Mouse (Mus musculus): ENCODE measurements around the gene Cse1l.
A peak's percentile ranks its signal among the peaks of the same experiment; 100 is the strongest.

Gene Cse1l

DNA sequence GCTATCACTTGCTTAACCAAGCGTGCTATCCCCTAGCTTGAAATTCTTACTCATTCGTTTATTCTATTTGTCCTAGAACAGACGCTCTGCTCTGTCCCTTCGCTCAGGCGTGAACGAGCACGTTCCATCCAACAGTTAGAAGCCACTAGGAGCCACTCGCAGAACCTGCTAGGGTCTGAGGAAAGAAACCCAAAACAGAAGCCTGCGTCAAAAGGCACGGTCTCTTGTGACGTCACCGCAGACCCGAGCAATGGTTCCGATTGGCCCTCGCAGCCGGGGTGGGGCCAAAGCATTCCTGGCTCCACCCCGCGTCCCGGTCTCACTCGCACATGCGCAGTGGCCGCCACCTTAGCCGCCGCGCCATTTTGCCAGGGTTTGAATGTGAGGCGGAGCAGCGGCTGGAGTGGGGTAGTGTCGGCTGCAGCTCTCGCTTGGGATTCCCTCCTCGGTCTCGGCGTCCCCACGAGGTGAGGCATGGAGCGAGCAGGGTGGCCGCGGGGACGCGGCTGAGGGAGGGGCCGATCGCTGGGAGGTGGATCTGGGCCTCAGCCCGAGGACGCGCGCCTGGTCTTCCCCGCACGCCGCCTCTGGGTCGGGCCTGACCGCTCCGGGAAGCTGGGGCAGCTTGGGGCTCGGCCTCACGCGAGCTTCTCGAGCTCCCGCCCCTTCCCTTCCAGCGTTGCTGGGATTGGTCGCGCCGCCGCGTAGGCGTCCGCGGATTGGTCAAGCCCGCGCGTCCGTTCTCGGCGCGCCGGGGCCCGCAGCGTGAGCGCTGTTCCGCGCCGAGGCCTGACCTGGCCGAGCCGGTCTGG, at the start of gene Cse1l:
Gene Cse1l (plus strand): TSS at position 330 of the 812 bp plus-strand sequence.
- DNase-seq (ENCODE audit: low read depth): peak; percentile 81

DNA sequence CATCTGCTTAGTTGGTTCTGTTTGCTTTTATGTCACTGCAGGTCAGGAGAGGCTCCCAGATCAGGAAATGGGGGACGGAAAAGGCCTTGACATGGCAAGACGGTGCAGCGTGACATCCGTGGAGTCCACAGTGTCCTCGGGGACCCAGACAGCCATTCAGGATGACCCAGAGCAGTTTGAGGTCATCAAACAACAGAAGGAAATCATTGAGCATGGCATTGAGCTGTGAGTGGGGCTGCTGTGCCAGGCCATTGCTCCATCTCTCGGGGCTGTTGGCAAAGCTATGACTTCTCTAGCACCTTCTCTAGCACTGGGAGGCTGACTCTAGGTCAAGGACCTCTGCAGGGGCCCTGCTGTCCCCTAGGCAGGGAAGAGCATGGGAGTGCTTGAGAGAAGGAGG, 49.5 kb upstream of the Cse1l start:
- DNase-seq (ENCODE audit: low read depth): no peak

DNA sequence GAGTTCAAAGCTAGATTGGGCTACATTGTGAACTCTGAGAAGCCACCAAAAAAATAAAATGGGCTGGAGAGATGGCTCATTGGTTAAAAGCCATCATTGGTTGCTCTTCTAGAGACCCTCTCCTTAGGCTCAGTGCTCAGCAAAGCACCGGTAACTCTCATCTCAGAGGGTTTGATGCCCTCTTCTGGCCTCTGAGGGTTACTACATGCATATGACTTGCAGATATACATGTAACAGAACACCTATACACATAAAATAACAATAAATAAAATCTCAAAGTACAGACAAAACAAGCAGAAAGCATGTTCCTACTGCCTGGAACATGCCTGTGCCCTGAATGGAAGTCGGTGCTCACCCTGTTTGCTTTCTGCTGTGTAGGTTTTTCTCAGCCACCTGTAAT, 48.7 kb upstream of the Cse1l start:
- DNase-seq (ENCODE audit: low read depth): peak; percentile 5

GRCm38 (mm10) chr2:166859214-166859613, 46.6 kb upstream of the Cse1l start:
- DNase-seq (ENCODE audit: low read depth): peak; percentile 15

- DNase-seq (ENCODE audit: low read depth): peak; percentile 10
These were observed 43.3 kb upstream of the Cse1l start for GRCm38 (mm10) chr2:166862505-166862904.

GRCm38 (mm10) chr2:166865476-166865875, 40.4 kb upstream of the Cse1l start:
- no peak for DNase-seq (ENCODE audit: low read depth)

- no peak for DNase-seq (ENCODE audit: low read depth)
These were observed 35.5 kb upstream of the Cse1l start for GRCm38 (mm10) chr2:166870271-166870865.

GRCm38 (mm10) chr2:166870899-166871298, 34.9 kb upstream of the Cse1l start:
- DNase-seq (ENCODE audit: low read depth): no peak

DNA sequence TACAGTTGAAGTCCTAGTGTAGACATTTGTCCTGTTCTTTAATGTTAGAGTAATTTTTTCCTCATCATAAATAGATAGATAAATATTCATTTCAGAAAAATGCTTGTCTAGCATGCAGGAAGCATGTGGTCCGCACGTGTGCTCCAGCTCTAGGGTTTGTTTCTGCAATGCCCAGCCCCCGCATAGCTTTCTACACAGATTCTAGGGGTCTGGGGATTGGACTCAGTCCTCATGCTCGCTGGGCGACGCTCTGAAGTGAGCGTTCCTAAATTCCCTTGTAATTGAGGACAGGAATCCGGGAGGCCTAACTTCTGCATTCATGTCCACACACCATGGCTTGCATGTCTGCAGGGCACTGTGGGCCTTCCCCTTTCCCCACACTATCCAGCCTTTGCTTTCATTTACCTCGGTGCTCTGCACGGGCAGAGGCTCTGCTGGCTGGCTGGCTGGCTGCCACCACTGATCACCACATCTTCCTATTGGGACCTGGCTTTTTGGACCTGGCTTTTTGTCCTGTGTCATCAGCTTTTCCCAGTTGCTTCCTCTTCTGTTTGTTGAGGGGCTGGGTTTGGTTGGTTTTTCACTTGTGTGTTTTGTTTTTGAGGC, 31.1 kb upstream of the Cse1l start:
- DNase-seq (ENCODE audit: low read depth): no peak

DNA sequence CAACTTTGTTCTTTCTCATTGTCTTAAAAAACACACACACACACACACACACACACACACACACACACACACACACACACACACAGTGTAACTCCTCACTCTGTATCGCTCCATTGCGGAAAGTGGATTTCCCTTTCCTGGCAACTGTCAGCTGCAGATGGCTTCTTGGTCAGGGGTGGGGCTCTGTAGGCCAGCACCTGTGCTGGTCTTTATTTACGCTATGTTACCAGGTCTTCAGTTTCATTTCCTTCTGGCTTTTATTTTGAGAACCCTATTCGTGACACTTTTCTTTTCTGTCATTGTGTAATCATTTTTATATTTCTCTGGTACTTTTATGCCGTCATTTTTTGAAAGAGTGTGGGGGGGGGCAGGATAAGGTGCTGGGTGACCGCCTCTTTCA, 30.3 kb upstream of the Cse1l start:
- no peak for DNase-seq (ENCODE audit: low read depth)

- no peak for DNase-seq (ENCODE audit: low read depth)
These were observed 29.5 kb upstream of the Cse1l start for GRCm38 (mm10) chr2:166876331-166876730.

- DNase-seq (ENCODE audit: low read depth): no peak
These were observed 20.8 kb upstream of the Cse1l start for GRCm38 (mm10) chr2:166885066-166885465.

GRCm38 (mm10) chr2:166885619-166886018, 20.2 kb upstream of the Cse1l start:
- no peak for DNase-seq (ENCODE audit: low read depth)

DNA sequence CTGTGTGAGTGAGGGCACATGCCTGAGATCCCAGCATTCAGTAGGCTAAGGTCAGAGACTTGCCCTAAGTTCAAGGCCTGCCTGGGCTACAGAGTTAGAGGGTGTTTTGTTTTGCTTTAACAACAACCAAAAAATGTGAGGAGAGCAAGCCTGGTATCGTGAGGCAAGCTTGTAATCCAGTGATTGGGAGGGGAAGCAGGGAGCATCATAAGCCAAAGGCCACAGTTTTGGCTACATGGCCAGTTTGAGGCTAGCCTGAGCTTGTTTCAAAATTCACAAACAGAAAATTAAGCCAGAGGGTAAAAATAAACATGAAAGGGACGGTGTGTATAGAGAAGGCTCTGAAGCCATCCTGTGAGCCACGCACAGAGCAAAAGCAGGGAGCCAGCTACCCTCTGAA, 19.6 kb upstream of the Cse1l start:
- DNase-seq (ENCODE audit: low read depth): no peak

GRCm38 (mm10) chr2:166887816-166888215, 18.0 kb upstream of the Cse1l start:
- no peak for DNase-seq (ENCODE audit: low read depth)

GRCm38 (mm10) chr2:166891366-166891880, 14.4 kb upstream of the Cse1l start:
- DNase-seq (ENCODE audit: low read depth): no peak

- DNase-seq (ENCODE audit: low read depth): no peak
These were observed 13.6 kb upstream of the Cse1l start for GRCm38 (mm10) chr2:166892158-166892680.

DNA sequence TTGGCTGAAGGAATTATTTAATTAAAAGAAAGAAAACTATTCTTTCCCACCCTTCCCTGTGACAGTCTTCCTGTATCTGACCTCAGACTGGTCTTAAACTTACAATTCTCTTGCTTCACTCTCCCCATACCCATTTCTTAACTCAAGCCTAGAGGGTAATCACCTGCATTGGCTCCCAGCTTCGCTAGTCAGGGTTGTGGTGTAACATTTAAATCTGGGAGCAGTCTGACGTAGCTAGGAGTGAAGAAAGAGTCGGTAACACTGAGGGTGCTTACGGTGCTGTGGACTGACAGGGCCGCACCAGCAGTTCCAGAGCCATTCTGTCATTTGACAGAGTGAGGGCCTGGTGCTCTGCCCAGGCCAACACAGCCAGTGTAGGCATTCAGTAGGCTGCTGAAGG, 12.8 kb upstream of the Cse1l start:
- DNase-seq (ENCODE audit: low read depth): no peak

DNA sequence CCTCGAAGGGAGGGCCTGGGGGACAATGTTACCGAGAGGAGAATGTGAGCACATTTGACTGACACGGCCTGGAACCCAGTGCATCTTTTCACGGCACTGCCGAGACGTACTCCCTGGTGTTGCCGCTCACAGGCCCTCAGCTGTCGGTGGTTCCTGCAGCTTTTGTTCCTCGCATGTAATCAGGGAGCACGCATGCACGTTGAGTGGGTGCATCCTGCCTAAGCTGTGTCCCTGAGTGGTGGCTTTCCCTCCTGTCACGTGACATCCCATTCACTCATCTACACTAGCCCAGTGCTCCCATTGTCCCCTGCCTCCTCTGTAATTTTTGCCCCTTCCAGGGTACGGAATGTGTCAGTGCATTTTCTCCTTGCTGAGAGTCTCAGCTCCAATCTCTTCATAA, 9.5 kb upstream of the Cse1l start:
- no peak for DNase-seq (ENCODE audit: low read depth)

DNA sequence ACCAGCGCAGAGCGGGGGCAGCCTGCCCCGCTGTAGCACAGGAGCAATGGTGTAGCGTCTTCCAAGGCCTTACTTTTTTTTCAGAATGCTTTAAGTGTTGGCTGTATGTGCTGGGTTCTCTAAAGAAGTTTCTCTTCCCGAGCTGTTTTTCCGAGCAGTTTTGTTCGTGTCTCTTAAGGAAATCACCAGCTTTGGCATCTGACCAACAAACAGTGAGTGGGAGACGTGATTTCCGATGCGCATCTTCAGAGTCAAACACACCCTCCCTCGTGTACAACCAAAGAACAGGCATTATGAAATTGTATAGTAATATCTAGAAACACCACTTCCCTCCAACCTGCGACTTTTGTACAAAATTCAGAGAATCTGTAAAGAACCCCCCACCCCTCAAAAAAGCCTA, 8.9 kb upstream of the Cse1l start:
- no peak for DNase-seq (ENCODE audit: low read depth)

DNA sequence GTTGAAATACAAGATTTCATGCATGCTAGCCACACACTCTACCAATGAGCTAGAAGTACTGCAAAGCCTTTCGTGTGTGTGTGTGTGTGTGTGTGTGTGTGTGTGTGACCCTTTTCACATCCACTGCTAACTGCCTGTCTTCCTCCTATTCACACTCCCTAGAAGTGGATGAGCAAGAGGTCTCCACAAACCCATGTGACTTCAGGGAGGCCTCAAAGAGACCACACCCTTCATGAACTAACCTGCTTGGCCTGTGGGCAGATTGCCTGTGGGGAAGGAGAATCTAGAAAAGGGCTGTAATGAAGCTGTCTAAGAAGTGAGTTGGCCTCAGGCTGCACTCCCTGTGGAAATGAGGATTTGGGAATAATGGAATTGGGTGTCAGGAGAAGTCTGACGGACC, 6.7 kb upstream of the Cse1l start:
- DNase-seq (ENCODE audit: low read depth): no peak

GRCm38 (mm10) chr2:166899746-166900145, 6.1 kb upstream of the Cse1l start:
- DNase-seq (ENCODE audit: low read depth): no peak
